Mouse (Mus musculus) limb, embryonic 10.5 days (tissue): ENCODE results near the gene Pcbp1. TPM values are rescaled to one million over a fixed set of nuclear protein-coding genes. Genes with fewer than 3 reads are reported as not detected.
A peak's percentile ranks its signal among the peaks of the same experiment; 100 is the strongest.
"Not testable (repeated sequence)": the region's sequence is repeated elsewhere in the genome, so short reads cannot be mapped to it uniquely, and the experiment has no call there.

Experiments
- DNase-seq: peaks from one replicate; pipeline ENCODE4 v3.0.0-alpha.2; 2017; ENCODE audit warnings: low spot score
- H3K27ac ChIP-seq: fragments of 300-500 bp; sonication (generic); 2 replicates; pipeline ENCODE4 v1.5.1; 2016; ENCODE audit warnings: mild to moderate bottlenecking
- H3K27me3 ChIP-seq: fragments of 300-500 bp; sonication (generic); 2 replicates; pipeline ENCODE4 v1.6.1; 2016; ENCODE audit warnings: low read depth, mild to moderate bottlenecking; ENCODE audit not compliant: poor library complexity, severe bottlenecking
- H3K36me3 ChIP-seq: fragments of 300-500 bp; sonication (generic); 2 replicates; pipeline ENCODE4 v1.6.1; 2016; ENCODE audit warnings: mild to moderate bottlenecking, moderate library complexity
- H3K4me1 ChIP-seq: fragments of 300-500 bp; sonication (generic); 2 replicates; pipeline ENCODE4 v1.6.1; 2016
- H3K4me3 ChIP-seq: fragments of 300-500 bp; sonication (generic); 2 replicates; pipeline ENCODE4 v1.5.1; 2016; ENCODE audit warnings: mild to moderate bottlenecking, moderate library complexity
- H3K9me3 ChIP-seq: fragments of 300-500 bp; sonication (generic); replicated peaks from 2 replicates; pipeline ENCODE4 v1.6.1; 2016; ENCODE audit warnings: mild to moderate bottlenecking
- WGBS: fragments of 180-500 bp; shearing (Covaris S2); methylation state at CpG from one replicate; pipeline ENCODE4 v1.1.7; 2016; 5-methylcytosine and 5-hydroxymethylcytosine counted together
- polyA plus RNA-seq: library from polyadenylated mRNA; unstranded; fragments of >200 nt; fragmentation: Nextera tagmentation; extraction: Ambion mirVana; gene quantifications from 2 replicates; pipeline ENCODE4 v1.2.1, GENCODE M21; 2016

Gene Pcbp1
- polyA plus RNA-seq = 562 and 618 TPM in 2 replicates

DNA sequence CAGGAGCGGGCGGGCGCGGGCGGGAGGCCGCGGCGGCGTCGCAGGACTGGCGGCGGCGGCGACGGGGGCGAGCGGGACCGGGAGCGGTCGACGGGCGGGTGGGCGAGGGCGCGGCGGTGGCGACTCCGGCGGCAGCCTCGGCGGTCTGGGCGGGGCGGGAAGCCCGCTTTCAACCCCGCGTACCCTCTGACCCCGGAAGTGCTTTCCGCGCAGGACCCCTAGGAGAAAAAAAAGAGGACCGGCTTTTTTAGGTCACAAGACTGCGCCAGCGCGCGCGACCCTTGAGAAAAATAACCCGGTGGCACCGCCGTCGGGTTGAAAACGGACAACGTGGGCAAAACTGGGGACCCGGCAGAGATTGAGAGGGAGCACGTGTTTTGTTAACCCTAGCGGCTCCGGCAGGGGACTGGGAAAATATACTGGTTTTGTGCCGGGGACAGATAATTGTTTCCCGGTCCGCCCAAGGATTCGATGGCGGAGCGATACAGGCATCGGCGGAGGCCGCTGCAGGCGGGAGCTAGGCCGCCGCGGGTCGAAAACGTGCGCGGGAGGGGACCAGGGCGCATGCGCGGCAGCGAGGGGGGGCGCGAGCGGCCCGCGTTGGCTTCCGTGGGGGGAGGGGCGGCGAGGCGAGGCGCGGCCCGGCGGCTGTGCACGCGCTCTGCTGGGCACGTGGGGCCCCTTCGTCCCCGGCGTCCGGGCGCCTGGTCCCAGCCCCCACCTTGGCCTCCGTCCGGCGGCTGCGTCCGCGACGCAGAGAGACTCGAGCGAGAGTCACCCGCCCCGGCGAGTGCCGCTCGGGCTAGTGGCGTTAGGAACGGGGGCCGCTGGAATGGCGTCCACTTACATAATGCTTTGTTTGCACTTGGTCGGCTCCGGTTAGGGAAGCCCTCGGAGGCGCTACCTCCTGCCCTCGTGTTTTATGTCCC, at the start of gene Pcbp1:
Pcbp1 (minus strand) TSS at position 290 of the 929 bp plus-strand sequence.
- Histone ChIP-seq H3K36me3 (peaks cover 50% of the 10 kb centered on the region), H3K4me1 (peaks cover 18% of the 10 kb centered on the region), H3K27me3 (no peaks in the 10 kb centered on the region), H3K9me3 (no peaks in the 10 kb centered on the region), H3K4me3 (peak within 1 kb of the TSS; percentile 75), H3K27ac (peak within 1 kb of the TSS; percentile 100)
- DNase-seq = peak; percentile 99
- 2% methylated on average over 119 of the region's 120 CpGs for WGBS

- Histone ChIP-seq H3K27ac (no peak overlapping the region), H3K4me3 (no peak overlapping the region), H3K36me3 (no peaks in the 10 kb centered on the region), H3K9me3 (no peaks in the 10 kb centered on the region), H3K4me1 (peaks cover 6% of the 10 kb centered on the region), H3K27me3 (no peaks in the 10 kb centered on the region)
- no peak for DNase-seq
- WGBS = over 99% methylated on average over 3 of the region's 3 CpGs
These were observed 48.4 kb upstream of the Pcbp1 start for GRCm38 (mm10) chr6:86574495-86574894.

DNA sequence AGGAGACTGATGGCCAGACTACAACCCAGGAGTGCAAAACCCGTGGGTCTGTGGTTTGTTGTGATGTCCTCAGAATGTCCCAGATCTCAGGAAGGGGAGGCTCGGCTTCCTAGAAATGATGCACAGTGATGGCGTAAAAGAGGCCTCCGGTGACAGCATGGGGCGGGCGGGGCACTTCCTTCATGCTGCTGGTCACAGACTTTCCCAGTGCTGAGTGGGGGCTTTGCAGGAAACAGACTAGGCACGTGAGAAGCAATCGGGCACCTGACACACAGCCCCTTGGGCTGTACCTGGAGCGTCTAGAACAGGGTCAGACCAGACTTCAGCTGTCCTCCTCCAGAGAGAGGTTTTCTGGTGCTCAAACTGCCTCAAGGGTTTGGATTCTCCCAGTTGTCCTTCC, 44.7 kb upstream of the Pcbp1 start:
- WGBS = 62% methylated on average over 9 of the region's 9 CpGs
- no peaks in the 10 kb centered on the region for H3K27me3 ChIP-seq
- peaks cover 6% of the 10 kb centered on the region for H3K36me3 ChIP-seq
- H3K9me3 ChIP-seq = no peaks in the 10 kb centered on the region
- no peaks in the 10 kb centered on the region for H3K4me1 ChIP-seq
- no peak overlapping the region for H3K27ac ChIP-seq
- no peak overlapping the region for H3K4me3 ChIP-seq
- no peak for DNase-seq

GRCm38 (mm10) chr6:86569461-86569820, 43.3 kb upstream of the Pcbp1 start:
- H3K36me3 ChIP-seq = peaks cover 20% of the 10 kb centered on the region
- no peak overlapping the region for H3K4me3 ChIP-seq
- no peak overlapping the region for H3K27ac ChIP-seq
- H3K4me1 ChIP-seq = no peaks in the 10 kb centered on the region
- 83% methylated on average over 3 of the region's 3 CpGs for WGBS
- no peaks in the 10 kb centered on the region for H3K27me3 ChIP-seq
- H3K9me3 ChIP-seq = no peaks in the 10 kb centered on the region
- DNase-seq = no peak

GRCm38 (mm10) chr6:86568816-86569460, 42.8 kb upstream of the Pcbp1 start:
- Histone ChIP-seq H3K4me3 (no peak overlapping the region), H3K36me3 (peaks cover 23% of the 10 kb centered on the region), H3K27me3 (no peaks in the 10 kb centered on the region), H3K4me1 (no peaks in the 10 kb centered on the region), H3K27ac (no peak overlapping the region), H3K9me3 (no peaks in the 10 kb centered on the region)
- no peak for DNase-seq
- 63% methylated on average over 3 of the region's 3 CpGs for WGBS

- H3K4me1 ChIP-seq = no peaks in the 10 kb centered on the region
- WGBS = 96% methylated on average over 2 of the region's 2 CpGs
- peaks cover 48% of the 10 kb centered on the region for H3K36me3 ChIP-seq
- no peak overlapping the region for H3K27ac ChIP-seq
- H3K9me3 ChIP-seq = no peaks in the 10 kb centered on the region
- no peaks in the 10 kb centered on the region for H3K27me3 ChIP-seq
- no peak overlapping the region for H3K4me3 ChIP-seq
- no peak for DNase-seq
These were observed 39.7 kb upstream of the Pcbp1 start for GRCm38 (mm10) chr6:86565782-86566181.

DNA sequence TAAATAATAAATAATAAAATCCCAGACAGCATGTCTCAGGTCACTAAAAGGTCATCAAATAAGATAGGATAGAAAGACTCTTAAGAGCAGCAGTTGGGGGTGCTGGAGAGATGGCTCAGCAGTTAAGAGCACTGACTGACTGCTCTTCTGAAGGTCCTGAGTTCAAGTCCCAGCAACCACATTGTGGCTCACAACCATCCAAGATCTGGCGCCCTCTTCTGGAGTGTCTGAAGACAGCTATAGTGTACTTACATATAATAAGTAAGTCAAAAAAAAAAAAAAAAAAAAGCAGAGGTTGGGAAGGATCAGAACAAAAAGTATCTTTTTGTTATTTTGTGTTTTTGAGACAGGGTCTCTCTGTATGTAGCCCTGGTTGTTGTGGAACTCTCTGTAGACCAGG, 31.1 kb upstream of the Pcbp1 start:
- H3K36me3 ChIP-seq = peaks cover 75% of the 10 kb centered on the region

GRCm38 (mm10) chr6:86556345-86557058, 30.4 kb upstream of the Pcbp1 start:
- no peak for DNase-seq
- peaks cover 77% of the 10 kb centered on the region for H3K36me3 ChIP-seq
- no peaks in the 10 kb centered on the region for H3K9me3 ChIP-seq
- no peaks in the 10 kb centered on the region for H3K4me1 ChIP-seq
- H3K4me3 ChIP-seq = no peak overlapping the region
- no peaks in the 10 kb centered on the region for H3K27me3 ChIP-seq
- 96% methylated on average over 3 of the region's 3 CpGs for WGBS
- no peak overlapping the region for H3K27ac ChIP-seq

More for the DNA sequence above, 31.1 kb upstream of the Pcbp1 start:
- H3K4me3 ChIP-seq, H3K27me3 ChIP-seq, DNase-seq, H3K27ac ChIP-seq, H3K9me3 ChIP-seq, H3K4me1 ChIP-seq: not testable (repeated sequence)
- WGBS = 96% methylated on average over 1 of the region's 1 CpGs

GRCm38 (mm10) chr6:86550587-86550986, 24.5 kb upstream of the Pcbp1 start:
- Histone ChIP-seq H3K4me1 (no peaks in the 10 kb centered on the region), H3K27me3 (no peaks in the 10 kb centered on the region), H3K36me3 (peaks cover 85% of the 10 kb centered on the region), H3K9me3 (no peaks in the 10 kb centered on the region), H3K4me3 (no peak overlapping the region), H3K27ac (no peak overlapping the region)
- DNase-seq = no peak
- WGBS = 95% methylated on average over 1 of the region's 1 CpGs

GRCm38 (mm10) chr6:86547880-86548367, 21.8 kb upstream of the Pcbp1 start:
- H3K27ac ChIP-seq = no peak overlapping the region
- H3K4me3 ChIP-seq = no peak overlapping the region
- DNase-seq = no peak
- H3K27me3 ChIP-seq = no peaks in the 10 kb centered on the region
- H3K9me3 ChIP-seq = no peaks in the 10 kb centered on the region
- 84% methylated on average over 8 of the region's 8 CpGs for WGBS
- H3K36me3 ChIP-seq = peaks cover 93% of the 10 kb centered on the region
- H3K4me1 ChIP-seq = no peaks in the 10 kb centered on the region

DNA sequence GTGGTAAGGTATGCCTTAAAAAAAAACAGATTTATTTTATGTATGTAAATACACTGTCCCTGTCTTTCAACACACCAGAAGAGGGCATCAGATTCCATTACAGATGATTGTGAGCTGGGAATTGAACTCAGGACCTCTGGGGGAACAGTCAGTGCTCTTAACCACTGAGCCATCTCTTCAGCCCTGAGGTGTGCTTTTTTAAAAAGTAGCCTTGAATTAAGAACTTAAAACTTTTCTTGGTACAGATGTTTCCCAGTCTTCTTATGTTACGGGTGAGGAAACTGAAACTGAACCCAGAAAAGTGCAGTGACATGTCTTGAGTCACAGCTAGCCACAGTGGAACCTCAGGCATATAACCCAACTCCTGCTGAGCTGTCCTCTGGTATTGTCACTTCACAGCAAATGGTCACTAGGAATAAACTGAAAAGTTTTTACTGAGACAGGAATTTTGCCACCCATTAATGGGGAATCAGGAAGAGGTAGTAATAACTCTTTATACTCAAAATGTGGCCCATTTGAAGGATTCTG, 21.2 kb upstream of the Pcbp1 start:
- H3K4me1 ChIP-seq = no peaks in the 10 kb centered on the region
- 87% methylated on average over 1 of the region's 1 CpGs for WGBS
- no peaks in the 10 kb centered on the region for H3K27me3 ChIP-seq
- no peak overlapping the region for H3K4me3 ChIP-seq
- H3K36me3 ChIP-seq = peaks cover 92% of the 10 kb centered on the region
- no peak for DNase-seq
- H3K9me3 ChIP-seq = no peaks in the 10 kb centered on the region
- H3K27ac ChIP-seq = no peak overlapping the region

GRCm38 (mm10) chr6:86545236-86545635, 19.1 kb upstream of the Pcbp1 start:
- no peaks in the 10 kb centered on the region for H3K27me3 ChIP-seq
- H3K36me3 ChIP-seq = peaks cover 92% of the 10 kb centered on the region
- H3K9me3 ChIP-seq = no peaks in the 10 kb centered on the region
- DNase-seq = no peak
- H3K27ac ChIP-seq = no peak overlapping the region
- no peaks in the 10 kb centered on the region for H3K4me1 ChIP-seq
- WGBS = 52% methylated on average over 4 of the region's 4 CpGs
- no peak overlapping the region for H3K4me3 ChIP-seq
